Mouse (Mus musculus) embryonic facial prominence, embryonic 11.5 days (tissue): ENCODE results near the gene Eef2k. TPM values are rescaled to one million over a fixed set of nuclear protein-coding genes. Genes with fewer than 3 reads are reported as not detected.
"Not testable (repeated sequence)": the region's sequence is repeated elsewhere in the genome, so short reads cannot be mapped to it uniquely, and the experiment has no call there.

Experiments used
- ATAC-seq: fragments of 200-750 bp; cut with Nextera tagmentation; replicated peaks from 2 replicates; pipeline ENCODE4 v1.8.0; 2017; ENCODE audit warnings: low read depth; ENCODE audit not compliant: insufficient number of reproducible peaks, low FRiP score, low TSS enrichment
- DNase-seq: peaks from one replicate; pipeline ENCODE4 v3.0.0-alpha.2; 2015; ENCODE audit warnings: low spot score
- H3K27ac ChIP-seq: fragments of 300-500 bp; sonication (generic); replicated peaks from 2 replicates; pipeline ENCODE4 v1.5.1; 2014; ENCODE audit warnings: mild to moderate bottlenecking, low read depth, low read length, control low read depth
- H3K27me3 ChIP-seq: fragments of 300-500 bp; sonication (generic); 2 replicates; pipeline ENCODE4 v1.6.1; 2014; ENCODE audit warnings: mild to moderate bottlenecking, low read length, moderate library complexity, mixed read lengths; ENCODE audit not compliant: control insufficient read depth, insufficient read depth
- H3K36me3 ChIP-seq: fragments of 300-500 bp; sonication (generic); replicated peaks from 2 replicates; pipeline ENCODE4 v1.6.1; 2014; ENCODE audit warnings: low read depth, mild to moderate bottlenecking, low read length, moderate library complexity, mixed read lengths; ENCODE audit not compliant: control insufficient read depth, insufficient read depth
- H3K4me1 ChIP-seq: fragments of 300-500 bp; sonication (generic); 2 replicates; pipeline ENCODE4 v1.6.1; 2014; ENCODE audit warnings: low read length, mixed read lengths; ENCODE audit not compliant: control insufficient read depth, insufficient read depth
- H3K4me2 ChIP-seq: fragments of 300-500 bp; sonication (generic); 2 replicates; pipeline ENCODE4 v1.6.1; 2014; ENCODE audit warnings: low read depth, mild to moderate bottlenecking, control low read depth, low read length, moderate library complexity
- H3K4me3 ChIP-seq: fragments of 300-500 bp; sonication (generic); 2 replicates; pipeline ENCODE4 v1.5.1; 2014; ENCODE audit warnings: low read depth, low read length, control low read depth
- H3K9ac ChIP-seq: fragments of 300-500 bp; sonication (generic); replicated peaks from 2 replicates; pipeline ENCODE4 v1.6.1; 2014; ENCODE audit warnings: mild to moderate bottlenecking, control low read depth, low read length
- H3K9me3 ChIP-seq: fragments of 300-500 bp; sonication (generic); replicated peaks from 2 replicates; pipeline ENCODE4 v1.6.1; 2016; ENCODE audit warnings: mild to moderate bottlenecking, low read length, inconsistent platforms, mixed read lengths; ENCODE audit not compliant: control insufficient read depth
- WGBS: fragments of 180-500 bp; shearing (Covaris S2); extraction: QIAGEN DNeasy Blood & Tissue Kit; methylation state at CpG from one replicate; pipeline ENCODE4 v1.1.7; 2014; 5-methylcytosine and 5-hydroxymethylcytosine counted together
- polyA plus RNA-seq: library from polyadenylated mRNA; unstranded; fragments of >200 nt; fragmentation: Nextera tagmentation; extraction: Ambion mirVana; gene quantifications from 2 replicates; pipeline ENCODE4 v1.2.1, GENCODE M21; 2014

Eef2k gene
- polyA plus RNA-seq, 1 experiment from 2014 or later, result 8.7 TPM

- DNase-seq (no peak), ATAC-seq (no peak)
- H3K4me2 ChIP-seq, result no peak overlapping the region
- H3K36me3 ChIP-seq, result peaks cover 4% of the 10 kb centered on the region
- no peak overlapping the region for H3K4me3 ChIP-seq
- no peak overlapping the region for H3K27ac ChIP-seq
- H3K27me3 ChIP-seq, result no peaks in the 10 kb centered on the region
- 92% methylated on average over 4 of the region's 4 CpGs for WGBS
- no peaks in the 10 kb centered on the region for H3K9me3 ChIP-seq
- H3K9ac ChIP-seq, result no peak overlapping the region
- no peaks in the 10 kb centered on the region for H3K4me1 ChIP-seq
These were observed 93.9 kb downstream of the Eef2k start for GRCm38 (mm10) chr7:120936522-120936921.

- DNase-seq (no peak), ATAC-seq (no peak)
- Histone ChIP-seq H3K27me3 (no peaks in the 10 kb centered on the region), H3K9me3 (no peaks in the 10 kb centered on the region), H3K9ac (no peak overlapping the region), H3K4me1 (no peaks in the 10 kb centered on the region), H3K36me3 (peaks cover 4% of the 10 kb centered on the region), H3K4me2 (no peak overlapping the region), H3K4me3 (no peak overlapping the region), H3K27ac (no peak overlapping the region)
- WGBS, result 90% methylated on average over 9 of the region's 9 CpGs
These were observed 95.6 kb downstream of the Eef2k start for GRCm38 (mm10) chr7:120938206-120938605.

- no peak overlapping the region for H3K4me3 ChIP-seq
- no peaks in the 10 kb centered on the region for H3K27me3 ChIP-seq
- H3K4me1 ChIP-seq, result no peaks in the 10 kb centered on the region
- no peaks in the 10 kb centered on the region for H3K9me3 ChIP-seq
- ATAC-seq, result no peak
- H3K9ac ChIP-seq, result no peak overlapping the region
- H3K36me3 ChIP-seq, result peaks cover 7% of the 10 kb centered on the region
- H3K4me2 ChIP-seq, result no peak overlapping the region
- no peak overlapping the region for H3K27ac ChIP-seq
- no peak for DNase-seq
- 89% methylated on average over 12 of the region's 12 CpGs for WGBS
These were observed 97.7 kb downstream of the Eef2k start for GRCm38 (mm10) chr7:120940343-120940742.

- ATAC-seq (no peak), DNase-seq (no peak)
- H3K9ac ChIP-seq, result no peak overlapping the region
- no peak overlapping the region for H3K4me3 ChIP-seq
- WGBS, result 94% methylated on average over 6 of the region's 6 CpGs
- H3K9me3 ChIP-seq, result no peaks in the 10 kb centered on the region
- peaks cover 7% of the 10 kb centered on the region for H3K36me3 ChIP-seq
- no peak overlapping the region for H3K27ac ChIP-seq
- H3K4me1 ChIP-seq, result no peaks in the 10 kb centered on the region
- no peaks in the 10 kb centered on the region for H3K27me3 ChIP-seq
- H3K4me2 ChIP-seq, result no peak overlapping the region
These were observed 98.6 kb downstream of the Eef2k start for GRCm38 (mm10) chr7:120941214-120941613.

GRCm38 (mm10) chr7:120942506-120942905, 99.9 kb downstream of the Eef2k start:
- peaks cover 7% of the 10 kb centered on the region for H3K36me3 ChIP-seq
- no peaks in the 10 kb centered on the region for H3K27me3 ChIP-seq
- no peaks in the 10 kb centered on the region for H3K4me1 ChIP-seq
- H3K9me3 ChIP-seq, result no peaks in the 10 kb centered on the region
- ATAC-seq (no peak), DNase-seq (no peak)
- H3K4me2 ChIP-seq, result no peak overlapping the region
- 82% methylated on average over 1 of the region's 1 CpGs for WGBS
- no peak overlapping the region for H3K27ac ChIP-seq
- no peak overlapping the region for H3K4me3 ChIP-seq
- H3K9ac ChIP-seq, result no peak overlapping the region

- Histone ChIP-seq H3K4me3 (no peak overlapping the region), H3K9ac (no peak overlapping the region), H3K4me1 (no peaks in the 10 kb centered on the region), H3K9me3 (no peaks in the 10 kb centered on the region), H3K4me2 (no peak overlapping the region), H3K27me3 (no peaks in the 10 kb centered on the region), H3K36me3 (peaks cover 7% of the 10 kb centered on the region; the same call in 1 of the 2 replicates), H3K27ac (no peak overlapping the region)
- DNase-seq (no peak), ATAC-seq (no peak)
- WGBS, result 88% methylated on average over 7 of the region's 8 CpGs
These were observed 101.4 kb downstream of the Eef2k start for GRCm38 (mm10) chr7:120943936-120944509.

- not testable (repeated sequence) for H3K9ac ChIP-seq, H3K9me3 ChIP-seq, ATAC-seq, H3K4me2 ChIP-seq, H3K4me1 ChIP-seq, H3K36me3 ChIP-seq, DNase-seq, H3K4me3 ChIP-seq, H3K27me3 ChIP-seq, H3K27ac ChIP-seq
- 92% methylated on average over 7 of the region's 7 CpGs for WGBS
These were observed 111.0 kb downstream of the Eef2k start for GRCm38 (mm10) chr7:120953591-120953990.
